Mouse (Mus musculus): Measurements from ENCODE around the gene Gm45234. TPM values are rescaled to one million over a fixed set of nuclear protein-coding genes. Genes with fewer than 3 reads are reported as not detected.

Gene Gm45234
- polyA plus RNA-seq, 1 experiment from 2014 or later, result not detected

- 13% methylated on average over 5 of the region's 5 CpGs for WGBS
- Histone ChIP-seq H3K27ac (ENCODE audit: low read length) (peak overlapping the region; percentile 96), H3K4me1 (ENCODE audit: control insufficient read depth, insufficient read depth, low read length) (peaks cover 40% of the 10 kb centered on the region)
Observed at GRCm38 (mm10) chr6:124757351-124757880, 1.6 kb upstream of the Gm45234 start.

GRCm38 (mm10) chr6:124756652-124757350 is 980 bp upstream of the Gm45234 start:
- Histone ChIP-seq H3K36me3 (ENCODE audit: control insufficient read depth, insufficient read depth) (no peaks in the 10 kb centered on the region), H3K9ac (ENCODE audit: low read length) (peak overlapping the region; percentile 94), H3K9me3 (replicated peaks; ENCODE audit: control insufficient read depth, low read length) (no peaks in the 10 kb centered on the region), H3K27me3 (ENCODE audit: control insufficient read depth, insufficient read depth, low read length) (no peaks in the 10 kb centered on the region), H3K4me2 (ENCODE audit: low read depth, low read length) (peak overlapping the region; percentile 67), H3K4me1 (ENCODE audit: control insufficient read depth, insufficient read depth, low read length) (peaks cover 40% of the 10 kb centered on the region), H3K27ac (ENCODE audit: low read length) (peak overlapping the region; percentile 96), H3K4me3 (ENCODE audit: low read length) (peak overlapping the region; percentile 82)
- under 1% methylated on average over 52 of the region's 54 CpGs for WGBS
- peak; percentile 73 for ATAC-seq (replicated peaks; ENCODE audit: extremely low read depth, insufficient read depth, low FRiP score)

More at GRCm38 (mm10) chr6:124757351-124757880, 1.6 kb upstream of the Gm45234 start:
- ATAC-seq (replicated peaks; ENCODE audit: extremely low read depth, insufficient read depth, low FRiP score), result no peak
- Histone ChIP-seq H3K9me3 (replicated peaks; ENCODE audit: control insufficient read depth, low read length) (no peaks in the 10 kb centered on the region), H3K4me2 (ENCODE audit: low read depth, low read length) (peak overlapping the region; percentile 67), H3K36me3 (ENCODE audit: control insufficient read depth, insufficient read depth) (no peaks in the 10 kb centered on the region), H3K27me3 (ENCODE audit: control insufficient read depth, insufficient read depth, low read length) (no peaks in the 10 kb centered on the region), H3K9ac (ENCODE audit: low read length) (peak overlapping the region; percentile 94), H3K4me3 (ENCODE audit: low read length) (peak overlapping the region; percentile 82)

- peaks cover 40% of the 10 kb centered on the region for H3K4me1 ChIP-seq (ENCODE audit: control insufficient read depth, insufficient read depth, low read length)
- peak overlapping the region; percentile 82 for H3K4me3 ChIP-seq (ENCODE audit: low read length)
- no peak overlapping the region for H3K27ac ChIP-seq (ENCODE audit: low read length)
- H3K4me2 ChIP-seq (ENCODE audit: low read depth, low read length), result peak overlapping the region; percentile 67
- H3K9ac ChIP-seq (ENCODE audit: low read length), result peak overlapping the region; percentile 94
- WGBS, result 6% methylated on average over 3 of the region's 3 CpGs
- H3K27me3 ChIP-seq (ENCODE audit: control insufficient read depth, insufficient read depth, low read length), result no peaks in the 10 kb centered on the region
- H3K36me3 ChIP-seq (ENCODE audit: control insufficient read depth, insufficient read depth), result no peaks in the 10 kb centered on the region
- ATAC-seq (replicated peaks; ENCODE audit: extremely low read depth, insufficient read depth, low FRiP score), result no peak
- H3K9me3 ChIP-seq (replicated peaks; ENCODE audit: control insufficient read depth, low read length), result no peaks in the 10 kb centered on the region
Observed at GRCm38 (mm10) chr6:124755306-124755705, 515 bp downstream of the Gm45234 start.

- ATAC-seq (replicated peaks; ENCODE audit: extremely low read depth, insufficient read depth, low FRiP score), result no peak
- 83% methylated on average over 2 of the region's 2 CpGs for WGBS
- Histone ChIP-seq H3K27ac (ENCODE audit: low read length) (no peak overlapping the region), H3K36me3 (ENCODE audit: control insufficient read depth, insufficient read depth) (no peaks in the 10 kb centered on the region), H3K4me3 (ENCODE audit: low read length) (no peak overlapping the region), H3K27me3 (ENCODE audit: control insufficient read depth, insufficient read depth, low read length) (no peaks in the 10 kb centered on the region), H3K9ac (ENCODE audit: low read length) (no peak overlapping the region), H3K4me2 (ENCODE audit: low read depth, low read length) (no peak overlapping the region), H3K9me3 (replicated peaks; ENCODE audit: control insufficient read depth, low read length) (no peaks in the 10 kb centered on the region), H3K4me1 (ENCODE audit: control insufficient read depth, insufficient read depth, low read length) (peaks cover 37% of the 10 kb centered on the region)
Observed at GRCm38 (mm10) chr6:124753861-124754260, 2.0 kb downstream of the Gm45234 start.

GRCm38 (mm10) chr6:124750405-124750804 is 5.4 kb downstream of the Gm45234 start:
- Histone ChIP-seq H3K9me3 (replicated peaks; ENCODE audit: control insufficient read depth, low read length) (no peaks in the 10 kb centered on the region), H3K4me3 (ENCODE audit: low read length) (no peak overlapping the region), H3K4me2 (ENCODE audit: low read depth, low read length) (no peak overlapping the region), H3K27me3 (ENCODE audit: control insufficient read depth, insufficient read depth, low read length) (no peaks in the 10 kb centered on the region), H3K36me3 (ENCODE audit: control insufficient read depth, insufficient read depth) (peaks cover 13% of the 10 kb centered on the region), H3K27ac (ENCODE audit: low read length) (no peak overlapping the region), H3K4me1 (ENCODE audit: control insufficient read depth, insufficient read depth, low read length) (peaks cover 24% of the 10 kb centered on the region), H3K9ac (ENCODE audit: low read length) (no peak overlapping the region)
- no peak for ATAC-seq (replicated peaks; ENCODE audit: extremely low read depth, insufficient read depth, low FRiP score)
- WGBS, result 84% methylated on average over 8 of the region's 8 CpGs

- H3K36me3 ChIP-seq (ENCODE audit: control insufficient read depth, insufficient read depth), result peaks cover 21% of the 10 kb centered on the region
- H3K4me1 ChIP-seq (ENCODE audit: control insufficient read depth, insufficient read depth, low read length), result peaks cover 10% of the 10 kb centered on the region
- H3K4me3 ChIP-seq (ENCODE audit: low read length), result no peak overlapping the region; the same call in 1 of the 2 replicates
- no peak for ATAC-seq (replicated peaks; ENCODE audit: extremely low read depth, insufficient read depth, low FRiP score)
- H3K9me3 ChIP-seq (replicated peaks; ENCODE audit: control insufficient read depth, low read length), result no peaks in the 10 kb centered on the region
- H3K9ac ChIP-seq (ENCODE audit: low read length), result no peak overlapping the region
- WGBS, result 82% methylated on average over 7 of the region's 7 CpGs
- H3K4me2 ChIP-seq (ENCODE audit: low read depth, low read length), result peak overlapping the region; percentile 94
- no peak overlapping the region for H3K27ac ChIP-seq (ENCODE audit: low read length)
- no peaks in the 10 kb centered on the region for H3K27me3 ChIP-seq (ENCODE audit: control insufficient read depth, insufficient read depth, low read length)
Observed at GRCm38 (mm10) chr6:124746654-124747632, 8.9 kb downstream of the Gm45234 start.

GRCm38 (mm10) chr6:124746296-124746605 is 9.6 kb downstream of the Gm45234 start:
- Histone ChIP-seq H3K36me3 (ENCODE audit: control insufficient read depth, insufficient read depth) (peaks cover 21% of the 10 kb centered on the region), H3K9me3 (replicated peaks; ENCODE audit: control insufficient read depth, low read length) (no peaks in the 10 kb centered on the region), H3K4me2 (ENCODE audit: low read depth, low read length) (peak overlapping the region; percentile 94), H3K4me3 (ENCODE audit: low read length) (peak overlapping the region; percentile 66), H3K27ac (ENCODE audit: low read length) (no peak overlapping the region; the same call in 1 of the 2 replicates), H3K4me1 (ENCODE audit: control insufficient read depth, insufficient read depth, low read length) (peaks cover 15% of the 10 kb centered on the region), H3K9ac (ENCODE audit: low read length) (peak overlapping the region; percentile 91), H3K27me3 (ENCODE audit: control insufficient read depth, insufficient read depth, low read length) (no peaks in the 10 kb centered on the region)
- ATAC-seq (replicated peaks; ENCODE audit: extremely low read depth, insufficient read depth, low FRiP score), result no peak
- WGBS, result 23% methylated on average over 8 of the region's 8 CpGs

- peaks cover 15% of the 10 kb centered on the region for H3K4me1 ChIP-seq (ENCODE audit: control insufficient read depth, insufficient read depth, low read length)
- peak overlapping the region; percentile 72 for H3K27ac ChIP-seq (ENCODE audit: low read length)
- H3K4me2 ChIP-seq (ENCODE audit: low read depth, low read length), result peak overlapping the region; percentile 94
- peak; percentile 78 for ATAC-seq (replicated peaks; ENCODE audit: extremely low read depth, insufficient read depth, low FRiP score)
- H3K9me3 ChIP-seq (replicated peaks; ENCODE audit: control insufficient read depth, low read length), result no peaks in the 10 kb centered on the region
- WGBS, result 1% methylated on average over 85 of the region's 85 CpGs
- H3K27me3 ChIP-seq (ENCODE audit: control insufficient read depth, insufficient read depth, low read length), result no peaks in the 10 kb centered on the region
- H3K4me3 ChIP-seq (ENCODE audit: low read length), result peak overlapping the region; percentile 66
- H3K36me3 ChIP-seq (ENCODE audit: control insufficient read depth, insufficient read depth), result peaks cover 21% of the 10 kb centered on the region
- H3K9ac ChIP-seq (ENCODE audit: low read length), result peak overlapping the region; percentile 91
Observed at GRCm38 (mm10) chr6:124745490-124746295, 10.1 kb downstream of the Gm45234 start.

Data from heart, embryonic 16.5 days (tissue).